Mouse (Mus musculus): ENCODE data around the gene Zfand2b. TPM values are rescaled to one million over a fixed set of nuclear protein-coding genes. Genes with fewer than 3 reads are reported as not detected.

The Zfand2b gene
- total RNA-seq, 2 experiments from 2014 or later: 25.5 to 27.3 TPM

GRCm38 (mm10) chr1:75212542-75212941 lies 44.1 kb downstream of the Zfand2b start:
- DNase-seq (ENCODE audit: low spot score in 2 of 2): no peak

GRCm38 (mm10) chr1:75213096-75213495 lies 44.6 kb downstream of the Zfand2b start:
- DNase-seq (ENCODE audit: low spot score in 2 of 2): no peak

DNA sequence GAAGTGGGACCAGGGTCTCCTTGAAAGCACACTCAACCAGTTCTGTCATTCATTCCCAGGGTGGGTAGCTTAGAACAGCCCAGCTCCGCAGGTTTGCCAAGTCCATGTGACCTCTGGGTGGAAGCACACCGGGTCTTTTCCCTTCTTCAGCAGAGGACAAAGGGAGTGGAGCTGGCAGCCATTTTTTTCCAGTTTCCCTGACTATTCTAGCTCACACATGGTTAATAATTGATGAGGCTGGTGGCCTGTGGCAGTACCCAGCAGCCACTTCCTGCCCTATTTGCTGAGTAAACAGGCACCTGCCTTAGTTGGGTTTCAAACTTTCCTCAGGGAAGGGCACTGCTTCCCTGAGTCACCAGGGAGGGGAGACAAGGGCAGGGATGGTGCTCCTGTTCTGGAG lies 46.0 kb downstream of the Zfand2b start:
- no peak for DNase-seq (ENCODE audit: low spot score in 2 of 2)

- peak; percentile 70 to 80 for DNase-seq (ENCODE audit: low spot score in 2 of 2)
Observed at GRCm38 (mm10) chr1:75214886-75215285, 46.4 kb downstream of the Zfand2b start.

GRCm38 (mm10) chr1:75215785-75216184 lies 47.3 kb downstream of the Zfand2b start:
- DNase-seq (ENCODE audit: low spot score in 2 of 2): no peak

GRCm38 (mm10) chr1:75216797-75217585 lies 48.5 kb downstream of the Zfand2b start:
- no peak for DNase-seq (ENCODE audit: low spot score in 2 of 2)

DNA sequence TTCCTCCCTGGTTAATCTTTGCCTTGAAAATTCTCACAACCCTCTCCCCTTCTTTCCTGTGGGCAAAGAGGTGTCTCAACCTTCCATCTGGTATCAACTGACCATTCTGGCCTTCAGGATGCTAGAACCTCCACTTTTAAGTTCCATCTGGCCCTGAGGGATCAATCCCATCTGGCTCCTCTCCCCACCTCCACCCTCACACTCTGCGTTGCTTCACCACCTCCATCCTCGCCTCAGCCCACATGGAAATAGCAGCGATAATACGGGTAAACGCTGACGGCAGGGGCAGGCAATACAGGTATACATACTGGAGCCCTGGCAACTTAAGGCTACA lies 49.4 kb downstream of the Zfand2b start:
- DNase-seq (ENCODE audit: low spot score in 2 of 2): no peak

- peak; percentile 49 to 63 for DNase-seq (ENCODE audit: low spot score in 2 of 2)
Observed at GRCm38 (mm10) chr1:75218227-75219001, 50.0 kb downstream of the Zfand2b start.

DNA sequence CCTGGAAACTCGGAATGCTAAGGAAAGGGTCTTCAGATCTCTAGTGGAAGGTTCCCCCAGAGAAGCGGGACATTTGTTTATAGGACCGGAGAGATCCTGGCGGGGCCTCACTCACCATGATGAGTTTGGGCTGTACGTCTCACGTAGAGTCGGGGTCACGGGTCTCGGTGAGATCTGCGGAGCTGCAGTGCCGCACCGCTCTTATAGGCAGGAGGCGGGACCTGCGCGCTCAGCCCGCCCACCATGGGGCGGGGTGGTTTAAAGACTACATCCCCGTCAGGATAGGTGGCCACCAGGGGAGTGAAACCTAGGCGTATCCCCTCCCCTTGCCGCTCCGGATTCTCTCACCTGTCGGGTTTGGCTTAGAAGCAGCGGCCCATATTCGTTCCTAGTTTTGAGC lies 50.6 kb downstream of the Zfand2b start:
- peak; percentile 80 to 89 for DNase-seq (ENCODE audit: low spot score in 2 of 2)

DNA sequence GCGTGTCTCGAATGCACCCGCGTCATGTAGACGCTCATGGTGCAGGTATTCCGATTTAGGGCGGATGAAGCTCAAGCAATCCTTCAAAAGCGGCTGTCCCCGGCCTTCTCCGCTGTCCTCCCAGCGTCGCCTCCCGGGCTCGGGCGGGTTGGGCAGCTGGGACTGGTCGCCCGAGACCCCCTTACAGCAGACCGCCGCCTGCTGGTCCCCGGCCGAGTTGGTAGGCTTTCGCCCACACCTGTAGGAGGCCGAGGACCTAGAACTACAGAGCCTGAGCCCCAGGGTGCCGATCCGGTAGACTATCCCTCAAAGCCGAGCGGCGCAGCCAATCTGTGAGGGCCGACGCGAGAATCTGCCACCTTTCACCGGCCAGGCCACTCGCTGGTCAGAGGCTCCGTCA lies 51.1 kb downstream of the Zfand2b start, which contains the start of gene Tuba4a:
TSS of gene Tuba4a (minus strand) at position 335 of the 400 bp plus-strand sequence.
- DNase-seq (ENCODE audit: low spot score in 2 of 2): no peak

Small RNA genes lying within 50 kb of the gene (microRNA-seq; reads per million reads assigned to microRNA genes)
- gene Gm27943: 0 reads per million in 2 experiments

Other genes starting within 250 kb of the Zfand2b start
- 1 to 10 TPM; 3.3 to 3.9 TPM for gene Cfap65, start 233.0 kb upstream of the Zfand2b start, total RNA-seq (2021)
- under 1 TPM; 0.27 to 0.31 TPM for gene Ihh, start 217.0 kb upstream of the Zfand2b start, total RNA-seq (2021)
- 1 to 10 TPM; 2.3 to 2.4 TPM for gene Nhej1, start 43.4 kb upstream of the Zfand2b start, total RNA-seq (2021)
- under 1 TPM in 1 of 2 experiments, not detected in 1; 0.27 TPM for gene Slc23a3, start 34.8 kb upstream of the Zfand2b start, total RNA-seq (2021)
- gene Cnppd1, start 25.9 kb upstream of the Zfand2b start, total RNA-seq (2021): 10 to 100 TPM; 35.3 to 35.8 TPM
- 100 to 1,000 TPM; 138 to 144 TPM for gene Retreg2, start 25.9 kb upstream of the Zfand2b start, total RNA-seq (2021)
- gene Abcb6, start 11.7 kb downstream of the Zfand2b start, total RNA-seq (2021): 10 to 100 TPM; 37.7 to 45.8 TPM
- 10 to 100 TPM; 19.9 to 21.0 TPM for gene Ankzf1, start 23.5 kb downstream of the Zfand2b start, total RNA-seq (2021)
- gene Atg9a, start 23.6 kb downstream of the Zfand2b start, total RNA-seq (2021): 100 to 1,000 TPM in 1 of 2 experiments, 10 to 100 TPM in 1; 93.9 to 109 TPM
- gene Glb1l, start 42.2 kb downstream of the Zfand2b start, total RNA-seq (2021): 10 to 100 TPM; 22.4 to 23.2 TPM
- gene Stk16, start 42.2 kb downstream of the Zfand2b start, total RNA-seq (2021): 10 to 100 TPM; 88.8 to 97.7 TPM
- 100 to 1,000 TPM; 348 to 373 TPM for gene Tuba4a, start 51.2 kb downstream of the Zfand2b start, total RNA-seq (2021)
- not detected for gene A630095N17Rik, start 63.5 kb downstream of the Zfand2b start, total RNA-seq (2021)
- gene Dnajb2, start 67.8 kb downstream of the Zfand2b start, total RNA-seq (2021): 10 to 100 TPM; 52.9 to 60.9 TPM
- gene Ptprn, start 95.9 kb downstream of the Zfand2b start, total RNA-seq (2021): 100 to 1,000 TPM; 238 to 251 TPM
- gene Resp18, start 109.8 kb downstream of the Zfand2b start, total RNA-seq (2021): 100 to 1,000 TPM; 108 to 111 TPM
- gene Dnpep, start 149.3 kb downstream of the Zfand2b start, total RNA-seq (2021): 10 to 100 TPM; 59.7 to 66.2 TPM
- 1 to 10 TPM; 1.2 to 1.8 TPM for gene Des, start 191.7 kb downstream of the Zfand2b start, total RNA-seq (2021)
- gene Speg, start 206.7 kb downstream of the Zfand2b start, total RNA-seq (2021): 100 to 1,000 TPM; 164 to 175 TPM